Mouse (Mus musculus): ENCODE results near the gene Gpatch4. TPM values are rescaled to one million over a fixed set of nuclear protein-coding genes. Genes with fewer than 3 reads are reported as not detected.

Gene Gpatch4
- polyA plus RNA-seq, 1 experiment from 2014 or later, result 30.6 TPM

Other genes with a start within 250 kb of the Gpatch4 start
- gene Ntrk1, start 247.9 kb upstream of the Gpatch4 start, polyA plus RNA-seq (2015; fragmentation: Nextera tagmentation; extraction: Ambion mirVana), result 1.2 and 2.5 TPM in 2 replicates
- 0.09 and 0.16 TPM in 2 replicates for gene Insrr, start 246.2 kb upstream of the Gpatch4 start, polyA plus RNA-seq (2015; fragmentation: Nextera tagmentation; extraction: Ambion mirVana)
- 29.4 and 32.4 TPM in 2 replicates for gene Pear1, start 218.8 kb upstream of the Gpatch4 start, polyA plus RNA-seq (2015; fragmentation: Nextera tagmentation; extraction: Ambion mirVana)
- 0.42 and 1.0 TPM in 2 replicates for gene Sh2d2a, start 196.4 kb upstream of the Gpatch4 start, polyA plus RNA-seq (2015; fragmentation: Nextera tagmentation; extraction: Ambion mirVana)
- gene Prcc, start 157.5 kb upstream of the Gpatch4 start, polyA plus RNA-seq (2015; fragmentation: Nextera tagmentation; extraction: Ambion mirVana), result 12.1 and 12.3 TPM in 2 replicates
- gene Hdgf, start 136.8 kb upstream of the Gpatch4 start, polyA plus RNA-seq (2015; fragmentation: Nextera tagmentation; extraction: Ambion mirVana), result 258 and 260 TPM in 2 replicates
- gene Mrpl24, start 123.6 kb upstream of the Gpatch4 start, polyA plus RNA-seq (2015; fragmentation: Nextera tagmentation; extraction: Ambion mirVana), result 70.5 and 70.9 TPM in 2 replicates
- gene Isg20l2, start 112.8 kb upstream of the Gpatch4 start, polyA plus RNA-seq (2015; fragmentation: Nextera tagmentation; extraction: Ambion mirVana), result 60.1 and 63.0 TPM in 2 replicates
- 18.3 and 18.5 TPM in 2 replicates for gene Rrnad1, start 112.4 kb upstream of the Gpatch4 start, polyA plus RNA-seq (2015; fragmentation: Nextera tagmentation; extraction: Ambion mirVana)
- 8.1 and 10.4 TPM in 2 replicates for gene Crabp2, start 94.4 kb upstream of the Gpatch4 start, polyA plus RNA-seq (2015; fragmentation: Nextera tagmentation; extraction: Ambion mirVana)
- 30.1 and 32.4 TPM in 2 replicates for gene Nes, start 72.0 kb upstream of the Gpatch4 start, polyA plus RNA-seq (2015; fragmentation: Nextera tagmentation; extraction: Ambion mirVana)
- gene Bcan, start 42.9 kb upstream of the Gpatch4 start, polyA plus RNA-seq (2015; fragmentation: Nextera tagmentation; extraction: Ambion mirVana), result 0.07 and 0.18 TPM in 2 replicates
- gene Hapln2, start 15.5 kb upstream of the Gpatch4 start, polyA plus RNA-seq (2015; fragmentation: Nextera tagmentation; extraction: Ambion mirVana), result 0.07 and 0.23 TPM in 2 replicates
- 199 and 215 TPM in 2 replicates for gene Naxe, start 15.4 kb downstream of the Gpatch4 start, polyA plus RNA-seq (2015; fragmentation: Nextera tagmentation; extraction: Ambion mirVana)
- not detected in 2 replicates for gene Ttc24, start 35.2 kb downstream of the Gpatch4 start, polyA plus RNA-seq (2015; fragmentation: Nextera tagmentation; extraction: Ambion mirVana)
- gene Iqgap3, start 38.9 kb downstream of the Gpatch4 start, polyA plus RNA-seq (2015; fragmentation: Nextera tagmentation; extraction: Ambion mirVana), result 25.2 and 26.6 TPM in 2 replicates
- 16.7 and 20.4 TPM in 2 replicates for gene Mef2d, start 99.3 kb downstream of the Gpatch4 start, polyA plus RNA-seq (2015; fragmentation: Nextera tagmentation; extraction: Ambion mirVana)
- gene Rhbg, start 211.6 kb downstream of the Gpatch4 start, polyA plus RNA-seq (2015; fragmentation: Nextera tagmentation; extraction: Ambion mirVana), result 0.34 and 0.42 TPM in 2 replicates
- 0.23 and 0.35 TPM in 2 replicates for gene Gm38392, start 244.1 kb downstream of the Gpatch4 start, polyA plus RNA-seq (2015; fragmentation: Nextera tagmentation; extraction: Ambion mirVana)

Measured in lung, embryonic 15.5 days (tissue).